Mouse (Mus musculus) embryonic facial prominence, embryonic 10.5 days (tissue): ENCODE measurements at regions not wholly inside any gene's neighbourhood (a gene's known extent, or its start where the extent isn't known, plus 50 kb on each side); places are given as distances from the start of the nearest gene placed in this dataset.

Experiments
- DNase-seq: peaks from one replicate; pipeline ENCODE4 v3.0.0-alpha.2; 2017; ENCODE audit warnings: low spot score
- H3K27ac ChIP-seq: fragments of 300-500 bp; sonication (generic); replicated peaks from 2 replicates; pipeline ENCODE4 v1.5.1; 2016; ENCODE audit warnings: mild to moderate bottlenecking
- H3K27me3 ChIP-seq: fragments of 300-500 bp; sonication (generic); replicated peaks from 2 replicates; pipeline ENCODE4 v1.6.1; 2016; ENCODE audit warnings: low read depth, mild to moderate bottlenecking; ENCODE audit not compliant: poor library complexity, severe bottlenecking
- H3K36me3 ChIP-seq: fragments of 300-500 bp; sonication (generic); replicated peaks from 2 replicates; pipeline ENCODE4 v1.6.1; 2016; ENCODE audit warnings: mild to moderate bottlenecking, moderate library complexity
- H3K4me1 ChIP-seq: fragments of 300-500 bp; sonication (generic); 2 replicates; pipeline ENCODE4 v1.6.1; 2016
- H3K4me3 ChIP-seq: fragments of 300-500 bp; sonication (generic); 2 replicates; pipeline ENCODE4 v1.5.1; 2016; ENCODE audit warnings: mild to moderate bottlenecking, moderate library complexity
- H3K9me3 ChIP-seq: fragments of 300-500 bp; sonication (generic); 2 replicates; pipeline ENCODE4 v1.6.1; 2016; ENCODE audit warnings: mild to moderate bottlenecking
- WGBS: fragments of 180-500 bp; shearing (Covaris S2); methylation state at CpG from one replicate; pipeline ENCODE4 v1.1.7; 2016; 5-methylcytosine and 5-hydroxymethylcytosine counted together

- H3K9me3 ChIP-seq: no peaks in the 10 kb centered on the region
- H3K4me1 ChIP-seq: no peaks in the 10 kb centered on the region
- 89% methylated on average over 2 of the region's 2 CpGs for WGBS
- DNase-seq: no peak
- H3K4me3 ChIP-seq: no peak overlapping the region
- H3K27me3 ChIP-seq: no peaks in the 10 kb centered on the region
- no peak overlapping the region for H3K27ac ChIP-seq
- no peaks in the 10 kb centered on the region for H3K36me3 ChIP-seq
Observed at GRCm38 (mm10) chr9:112993627-112994026, 714.4 kb downstream of the Pdcd6ip start.

GRCm38 (mm10) chr9:112992937-112993336 is 715.1 kb downstream of the Pdcd6ip start:
- no peak for DNase-seq
- Histone ChIP-seq H3K36me3 (no peaks in the 10 kb centered on the region), H3K27me3 (no peaks in the 10 kb centered on the region), H3K9me3 (no peaks in the 10 kb centered on the region), H3K4me1 (no peaks in the 10 kb centered on the region), H3K27ac (no peak overlapping the region), H3K4me3 (no peak overlapping the region)
- 71% methylated on average over 3 of the region's 3 CpGs for WGBS

DNA sequence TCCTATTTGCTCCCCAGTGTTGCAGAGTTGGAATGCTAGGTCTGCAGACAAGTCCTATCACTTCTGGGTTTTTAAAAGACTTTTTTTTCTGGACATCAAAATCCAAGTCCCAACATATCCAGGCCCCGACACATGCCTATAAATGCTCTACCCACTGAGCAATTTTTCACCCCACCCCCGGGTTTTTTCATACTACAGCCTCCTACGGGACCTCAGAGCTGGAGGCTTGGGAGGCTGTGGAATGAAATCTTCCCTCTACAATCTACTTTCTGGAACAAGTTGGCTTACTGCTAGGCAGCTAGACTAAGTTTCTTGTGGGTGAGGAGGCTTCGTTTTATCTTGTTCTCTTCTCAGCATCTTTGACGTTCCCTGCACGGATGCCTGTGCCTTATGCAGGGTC is 724.7 kb downstream of the Pdcd6ip start:
- H3K9me3 ChIP-seq: no peaks in the 10 kb centered on the region
- H3K36me3 ChIP-seq: no peaks in the 10 kb centered on the region
- DNase-seq: no peak
- no peaks in the 10 kb centered on the region for H3K4me1 ChIP-seq
- no peak overlapping the region for H3K27ac ChIP-seq
- H3K4me3 ChIP-seq: no peak overlapping the region
- WGBS: 93% methylated on average over 6 of the region's 6 CpGs
- no peaks in the 10 kb centered on the region for H3K27me3 ChIP-seq

- WGBS: 81% methylated on average over 1 of the region's 1 CpGs
Observed at GRCm38 (mm10) chr9:112951567-112951966, 715.8 kb upstream of the Arpp21 start.

DNA sequence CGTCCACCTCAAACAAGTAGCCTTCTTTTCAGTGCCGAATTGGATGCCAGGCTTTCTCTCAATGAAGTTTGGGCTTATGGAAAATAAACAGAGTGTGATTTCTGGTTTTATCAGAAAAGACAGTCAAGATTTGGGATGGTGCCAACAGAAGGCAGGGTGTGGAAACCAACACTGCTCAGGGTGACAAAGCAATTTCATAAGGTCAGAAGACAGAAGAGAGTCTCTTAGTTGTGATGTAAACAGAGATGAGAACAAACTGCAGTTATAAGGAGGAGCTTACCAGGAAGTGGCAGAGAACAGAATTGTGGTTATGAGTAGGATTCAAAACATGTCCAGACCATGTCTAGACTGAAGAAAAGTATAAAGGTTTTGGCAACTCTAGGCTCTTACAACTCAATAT is 714.3 kb upstream of the Arpp21 start:
- WGBS: 83% methylated on average over 2 of the region's 2 CpGs
- no peaks in the 10 kb centered on the region for H3K36me3 ChIP-seq
- no peak overlapping the region for H3K27ac ChIP-seq
- no peaks in the 10 kb centered on the region for H3K27me3 ChIP-seq
- DNase-seq: no peak
- no peaks in the 10 kb centered on the region for H3K9me3 ChIP-seq
- no peaks in the 10 kb centered on the region for H3K4me1 ChIP-seq
- no peak overlapping the region for H3K4me3 ChIP-seq

More at GRCm38 (mm10) chr9:112951567-112951966, 715.8 kb upstream of the Arpp21 start:
- no peak for DNase-seq
- no peaks in the 10 kb centered on the region for H3K4me1 ChIP-seq
- no peaks in the 10 kb centered on the region for H3K27me3 ChIP-seq
- H3K4me3 ChIP-seq: no peak overlapping the region
- H3K9me3 ChIP-seq: no peaks in the 10 kb centered on the region
- H3K36me3 ChIP-seq: no peaks in the 10 kb centered on the region
- no peak overlapping the region for H3K27ac ChIP-seq

- no peaks in the 10 kb centered on the region for H3K27me3 ChIP-seq
- no peak overlapping the region for H3K4me3 ChIP-seq
- H3K9me3 ChIP-seq: no peaks in the 10 kb centered on the region
- no peak overlapping the region for H3K27ac ChIP-seq
- no peak for DNase-seq
- H3K4me1 ChIP-seq: no peaks in the 10 kb centered on the region
- H3K36me3 ChIP-seq: no peaks in the 10 kb centered on the region
Observed at GRCm38 (mm10) chr9:112938781-112939180, 703.0 kb upstream of the Arpp21 start.

DNA sequence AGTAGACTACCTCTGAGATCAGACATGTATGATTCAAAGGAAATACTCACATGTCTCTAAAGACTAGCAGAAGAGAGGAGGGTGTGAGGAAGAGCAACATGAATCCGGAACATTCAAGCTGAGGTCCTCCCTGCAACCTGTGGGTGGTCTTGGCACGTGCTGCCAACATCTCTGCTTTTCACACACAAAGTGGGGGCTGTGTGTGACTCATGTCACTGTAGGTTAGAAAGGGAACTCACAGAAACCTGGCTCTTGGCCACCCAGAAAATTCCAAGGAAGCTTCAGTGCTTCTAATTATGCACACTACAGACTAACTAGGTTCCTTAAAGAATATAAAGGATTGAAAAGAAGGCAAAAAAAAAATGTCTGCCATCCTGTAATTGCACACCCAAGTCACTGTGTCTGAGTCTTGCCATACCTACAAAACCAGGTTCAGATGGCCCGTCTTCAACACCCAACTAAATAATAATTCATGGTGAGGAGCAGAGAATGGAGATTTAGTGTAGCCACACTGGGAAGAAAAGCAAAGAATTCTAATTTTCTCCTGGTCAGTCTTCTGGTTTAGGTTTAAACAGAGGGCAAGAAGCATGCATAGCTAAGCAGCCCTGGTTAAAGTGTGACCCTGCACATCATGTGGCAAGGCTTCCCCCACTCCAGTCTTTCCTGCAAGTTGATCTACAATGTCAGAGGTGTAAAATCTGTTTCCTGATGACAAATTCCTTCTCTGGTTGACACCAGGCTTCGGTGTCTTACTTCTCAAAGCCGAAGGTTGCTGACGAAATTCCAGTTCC is 673.8 kb upstream of the Arpp21 start:
- 87% methylated on average over 6 of the region's 6 CpGs for WGBS
- no peaks in the 10 kb centered on the region for H3K36me3 ChIP-seq
- no peak overlapping the region for H3K27ac ChIP-seq
- no peaks in the 10 kb centered on the region for H3K9me3 ChIP-seq
- DNase-seq: no peak
- no peaks in the 10 kb centered on the region for H3K4me1 ChIP-seq
- H3K27me3 ChIP-seq: no peaks in the 10 kb centered on the region
- H3K4me3 ChIP-seq: no peak overlapping the region

DNA sequence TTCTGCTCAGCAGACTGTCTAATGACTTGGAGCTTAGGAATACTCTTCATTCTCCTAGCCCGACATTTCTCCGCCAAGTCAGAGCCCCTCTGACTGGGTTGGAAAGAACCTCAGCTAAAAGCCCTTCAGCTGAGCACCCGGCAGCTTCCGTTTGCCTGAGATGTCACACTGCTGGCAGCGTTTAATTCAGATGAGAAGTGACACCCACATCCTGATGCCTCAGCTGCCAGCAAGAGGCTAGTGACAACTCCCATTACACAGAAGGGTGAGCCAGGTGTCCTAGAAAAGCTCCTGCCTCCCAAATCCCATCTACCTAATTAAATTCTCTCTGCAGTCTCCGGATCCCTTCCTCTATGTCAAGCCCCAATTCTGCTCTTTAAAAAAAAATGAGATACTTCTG is 670.2 kb upstream of the Arpp21 start:
- 84% methylated on average over 6 of the region's 6 CpGs for WGBS
- Histone ChIP-seq H3K9me3 (no peaks in the 10 kb centered on the region), H3K27me3 (no peaks in the 10 kb centered on the region), H3K4me3 (no peak overlapping the region), H3K27ac (no peak overlapping the region), H3K4me1 (no peaks in the 10 kb centered on the region), H3K36me3 (no peaks in the 10 kb centered on the region)
- no peak for DNase-seq

DNA sequence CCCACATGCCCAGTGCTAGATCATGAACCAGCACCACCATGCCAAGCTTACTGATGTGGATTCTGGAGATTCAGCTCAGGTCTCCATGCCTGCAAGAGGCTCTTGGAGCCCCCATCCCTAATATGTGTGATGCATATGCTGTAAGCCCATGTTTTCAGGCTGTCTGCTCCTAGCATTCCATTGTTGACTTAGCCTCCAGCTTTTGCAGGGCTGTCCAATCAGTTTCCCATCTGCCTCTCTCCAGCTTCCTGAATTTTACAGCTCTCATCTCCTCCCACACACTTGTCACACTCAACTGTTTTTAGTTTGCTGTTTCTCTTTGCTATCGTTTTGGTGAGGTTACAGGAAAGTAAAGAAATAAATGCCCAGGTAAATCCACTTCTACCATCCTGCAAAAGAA is 629.2 kb upstream of the Arpp21 start:
- DNase-seq: no peak
- no peak overlapping the region for H3K27ac ChIP-seq
- no peaks in the 10 kb centered on the region for H3K4me1 ChIP-seq
- no peaks in the 10 kb centered on the region for H3K27me3 ChIP-seq
- H3K4me3 ChIP-seq: no peak overlapping the region
- H3K9me3 ChIP-seq: no peaks in the 10 kb centered on the region
- H3K36me3 ChIP-seq: no peaks in the 10 kb centered on the region
- WGBS: 77% methylated on average over 1 of the region's 1 CpGs

GRCm38 (mm10) chr9:112861136-112861535 is 625.4 kb upstream of the Arpp21 start:
- no peak for DNase-seq
- H3K36me3 ChIP-seq: no peaks in the 10 kb centered on the region
- 65% methylated on average over 8 of the region's 8 CpGs for WGBS
- H3K27me3 ChIP-seq: no peaks in the 10 kb centered on the region
- H3K4me3 ChIP-seq: no peak overlapping the region
- no peaks in the 10 kb centered on the region for H3K9me3 ChIP-seq
- H3K27ac ChIP-seq: no peak overlapping the region
- no peaks in the 10 kb centered on the region for H3K4me1 ChIP-seq

- Histone ChIP-seq H3K27ac (no peak overlapping the region), H3K27me3 (no peaks in the 10 kb centered on the region), H3K36me3 (no peaks in the 10 kb centered on the region), H3K4me3 (no peak overlapping the region), H3K4me1 (no peaks in the 10 kb centered on the region), H3K9me3 (no peaks in the 10 kb centered on the region)
- 85% methylated on average over 3 of the region's 3 CpGs for WGBS
- no peak for DNase-seq
Observed at GRCm38 (mm10) chr9:112860307-112860893, 624.7 kb upstream of the Arpp21 start.

GRCm38 (mm10) chr9:112841473-112841872 is 605.7 kb upstream of the Arpp21 start:
- Histone ChIP-seq H3K27me3 (no peaks in the 10 kb centered on the region), H3K9me3 (no peaks in the 10 kb centered on the region), H3K36me3 (no peaks in the 10 kb centered on the region), H3K27ac (no peak overlapping the region), H3K4me3 (no peak overlapping the region), H3K4me1 (no peaks in the 10 kb centered on the region)
- 67% methylated on average over 6 of the region's 6 CpGs for WGBS
- no peak for DNase-seq

DNA sequence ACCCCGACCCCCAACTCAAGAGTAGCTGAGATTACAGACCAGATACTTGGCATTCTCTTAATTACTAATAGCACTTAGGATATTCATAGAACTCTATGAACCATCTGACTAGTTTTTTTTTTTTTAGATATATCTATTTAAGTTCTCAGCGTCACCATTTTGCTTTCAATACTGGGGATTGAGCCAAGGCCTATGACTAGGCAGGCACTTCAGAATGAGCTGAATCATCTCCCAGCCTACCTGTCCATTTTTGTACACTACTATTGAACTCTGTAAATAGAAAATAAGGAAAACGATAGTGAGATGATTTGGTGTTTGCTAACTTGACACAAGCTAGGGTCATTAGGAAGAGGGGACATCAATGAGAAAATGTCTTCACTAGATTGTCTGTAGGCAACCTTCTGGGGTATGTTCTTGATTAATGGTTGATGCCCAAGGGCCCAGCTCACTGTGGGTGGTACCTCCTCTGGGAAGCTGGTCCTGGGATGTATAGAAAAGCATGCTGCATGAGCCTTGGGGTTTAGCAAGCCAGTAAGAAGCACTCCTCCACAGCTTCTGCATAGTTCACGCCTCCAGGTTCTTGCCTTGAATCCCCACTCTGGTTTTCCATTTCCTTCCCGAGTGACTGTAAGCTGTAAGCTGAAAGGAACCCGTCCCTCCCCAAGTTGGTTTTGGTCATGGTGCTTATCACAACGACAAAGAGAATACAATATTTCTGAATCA is 603.5 kb upstream of the Arpp21 start:
- H3K27ac ChIP-seq: no peak overlapping the region
- H3K9me3 ChIP-seq: no peaks in the 10 kb centered on the region
- no peak for DNase-seq
- 81% methylated on average over 7 of the region's 7 CpGs for WGBS
- H3K4me3 ChIP-seq: no peak overlapping the region
- no peaks in the 10 kb centered on the region for H3K36me3 ChIP-seq
- no peaks in the 10 kb centered on the region for H3K27me3 ChIP-seq
- no peaks in the 10 kb centered on the region for H3K4me1 ChIP-seq
